Comparison of ENCODE assay signal across 30 mouse cellular contexts in the genomic region with DNA sequence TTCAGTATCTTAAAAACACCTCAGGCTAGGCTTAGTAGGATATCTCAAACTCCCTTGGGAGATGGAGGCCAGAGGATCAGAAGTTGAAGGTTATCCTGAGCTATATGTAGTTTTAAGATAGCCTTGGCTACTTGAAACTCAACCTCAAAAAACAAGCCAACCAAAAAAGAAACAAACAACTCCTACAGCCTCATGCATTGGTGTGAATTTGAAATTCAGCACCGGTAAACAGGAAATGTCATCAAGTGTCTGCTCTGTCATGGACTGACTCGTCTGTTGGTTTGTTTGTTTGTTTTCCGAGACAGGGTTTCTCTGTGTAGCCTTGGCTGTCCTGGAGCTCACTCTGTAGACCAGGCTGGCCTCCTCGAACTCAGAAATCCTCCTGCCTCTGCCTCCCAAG.
"Had no signal": no experiment of that assay in that cellular context is flagged by ENCODE, and none has a peak within 500 bp of the region (broad histone marks: within the 10 kb centered on the region; RNA-seq: fewer than 3 reads in every experiment).

No protein-coding gene starts in this region.

- ATAC-seq: liver, embryonic 12.5 days; liver, postnatal 0 days; lung, postnatal 0 days; midbrain, embryonic 13.5 days; midbrain, embryonic 15.5 days; midbrain, embryonic 16.5 days had no signal

- DNase-seq: left cerebral cortex, postnatal 4 days; liver; liver, embryonic 13.5 days; liver, postnatal 0 days; lung, adult 18-20 months; lung, adult 2 months; lung, embryonic 14.5 days; lung, postnatal 10 days; lung, postnatal 14 days; lung, postnatal 36 days; lung, postnatal 4 days; midbrain, embryonic 14.5 days had no signal

- H3K27me3 ChIP-seq: limb, embryonic 12.5 days; limb, embryonic 13.5 days; limb, embryonic 15.5 days; liver, embryonic 12.5 days; liver, embryonic 13.5 days; liver, embryonic 15.5 days; lung, embryonic 15.5 days; megakaryocyte, embryonic 14.5 days; midbrain, embryonic 12.5 days; midbrain, embryonic 13.5 days; midbrain, embryonic 15.5 days; neural tube, embryonic 12.5 days had no signal

- H3K4me2 ChIP-seq: limb, embryonic 12.5 days; limb, embryonic 13.5 days; limb, embryonic 15.5 days; liver, embryonic 11.5 days; liver, embryonic 12.5 days; liver, embryonic 13.5 days; liver, embryonic 15.5 days; lung, embryonic 14.5 days; lung, embryonic 15.5 days; midbrain, embryonic 12.5 days; midbrain, embryonic 13.5 days; midbrain, embryonic 15.5 days; neural tube, embryonic 12.5 days had no signal

- H3K27ac ChIP-seq: limb, embryonic 10.5 days; limb, embryonic 12.5 days; limb, embryonic 13.5 days; limb, embryonic 15.5 days; liver, embryonic 12.5 days; liver, embryonic 13.5 days; liver, embryonic 14.5 days; liver, embryonic 15.5 days; lung, embryonic 15.5 days; macrophage; midbrain, embryonic 12.5 days; midbrain, embryonic 13.5 days; midbrain, embryonic 15.5 days; neural tube, embryonic 12.5 days had no signal

- H3K9me3 ChIP-seq: limb, embryonic 10.5 days; limb, embryonic 12.5 days; limb, embryonic 15.5 days; liver, embryonic 12.5 days; liver, embryonic 13.5 days; liver, embryonic 15.5 days; lung, embryonic 15.5 days; megakaryocyte, embryonic 14.5 days; midbrain, embryonic 12.5 days; midbrain, embryonic 13.5 days; midbrain, embryonic 15.5 days; neural tube, embryonic 12.5 days had no signal

- H3K4me3 ChIP-seq: limb, embryonic 10.5 days; limb, embryonic 12.5 days; limb, embryonic 13.5 days; limb, embryonic 15.5 days; liver, embryonic 12.5 days; liver, embryonic 13.5 days; liver, embryonic 15.5 days; lung, embryonic 15.5 days; megakaryocyte, embryonic 14.5 days; midbrain, embryonic 12.5 days; midbrain, embryonic 13.5 days; midbrain, embryonic 15.5 days; myocyte; neural tube, embryonic 12.5 days had no signal

- H3K4me1 ChIP-seq: limb, embryonic 10.5 days; limb, embryonic 12.5 days; limb, embryonic 13.5 days; limb, embryonic 15.5 days; liver, embryonic 12.5 days; liver, embryonic 13.5 days; liver, embryonic 15.5 days; lung, embryonic 15.5 days; midbrain, embryonic 12.5 days; midbrain, embryonic 13.5 days; midbrain, embryonic 15.5 days; neural tube, embryonic 12.5 days had no signal

- H3K9ac ChIP-seq: limb, embryonic 12.5 days; limb, embryonic 13.5 days; limb, embryonic 15.5 days; liver, embryonic 12.5 days; liver, embryonic 13.5 days; liver, embryonic 14.5 days; liver, embryonic 15.5 days; liver, postnatal 0 days; lung, embryonic 14.5 days; lung, embryonic 15.5 days; midbrain, embryonic 12.5 days; midbrain, embryonic 13.5 days; midbrain, embryonic 15.5 days; neural tube, embryonic 12.5 days had no signal
